Mouse (Mus musculus): Measurements from ENCODE around the gene Zeb2. TPM values are rescaled to one million over a fixed set of nuclear protein-coding genes. Genes with fewer than 3 reads are reported as not detected.
A peak's percentile ranks its signal among the peaks of the same experiment; 100 is the strongest.
"Not testable (repeated sequence)": the region's sequence is repeated elsewhere in the genome, so short reads cannot be mapped to it uniquely, and the experiment has no call there.

Zeb2 gene
- polyA plus RNA-seq, 1 experiment from 2014 or later = 12.3 TPM

GRCm38 (mm10) chr2:45112021-45112747, 5.0 kb downstream of the Zeb2 start:
- peaks cover 27% of the 10 kb centered on the region for H3K4me1 ChIP-seq (replicated peaks)
- H3K9me3 ChIP-seq = no peaks in the 10 kb centered on the region
- H3K36me3 ChIP-seq = no peaks in the 10 kb centered on the region
- H3K27me3 ChIP-seq = peaks cover 61% of the 10 kb centered on the region
- WGBS = 3% methylated on average over 9 of the region's 9 CpGs
- H3K9ac ChIP-seq (replicated peaks) = peak overlapping the region; percentile 57
- peak overlapping the region; percentile 96 for H3K4me2 ChIP-seq
- peak overlapping the region; percentile 14; the same call in 1 of the 2 replicates for H3K27ac ChIP-seq
- no peak for ATAC-seq (ENCODE audit: insufficient number of reproducible peaks, insufficient read depth, low FRiP score, low TSS enrichment, low read depth)
- peak overlapping the region; percentile 82 for H3K4me3 ChIP-seq (replicated peaks)

DNA sequence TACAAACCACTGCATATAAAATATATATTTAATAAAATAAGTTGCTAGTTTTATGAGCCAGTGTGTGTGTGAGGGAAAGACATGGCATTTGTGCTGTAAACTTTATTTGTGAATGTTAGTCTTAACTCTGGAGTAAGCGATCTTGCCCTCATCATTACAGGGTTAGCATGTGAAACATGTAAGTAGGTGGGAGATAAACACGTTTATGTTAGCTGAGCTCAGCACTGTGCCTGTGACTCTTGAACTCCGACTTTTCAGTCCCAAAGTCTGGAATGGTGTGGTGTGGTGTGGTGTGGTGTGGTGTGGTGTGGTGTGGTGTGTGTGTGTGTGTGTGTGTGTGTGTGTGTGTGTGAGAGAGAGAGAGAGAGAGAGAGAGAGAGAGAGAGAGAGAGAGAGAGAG, 5.6 kb downstream of the Zeb2 start:
- peak overlapping the region; percentile 41; the same call in 1 of the 2 replicates for H3K27ac ChIP-seq
- not testable (repeated sequence) for ATAC-seq (ENCODE audit: insufficient number of reproducible peaks, insufficient read depth, low FRiP score, low TSS enrichment, low read depth); H3K36me3 ChIP-seq; H3K9me3 ChIP-seq
- H3K27me3 ChIP-seq = peaks cover 66% of the 10 kb centered on the region
- peak overlapping the region; percentile 82 for H3K4me3 ChIP-seq (replicated peaks)
- 2% methylated on average over 3 of the region's 3 CpGs for WGBS
- H3K4me1 ChIP-seq (replicated peaks) = peaks cover 27% of the 10 kb centered on the region; the same call in 1 of the 2 replicates
- peak overlapping the region; percentile 96 for H3K4me2 ChIP-seq
- H3K9ac ChIP-seq (replicated peaks) = 0 out of 2 replicates have a peak overlapping the region, but pooled peaks have one; percentile 28

GRCm38 (mm10) chr2:45110757-45111411, 6.3 kb downstream of the Zeb2 start:
- no peak for ATAC-seq (ENCODE audit: insufficient number of reproducible peaks, insufficient read depth, low FRiP score, low TSS enrichment, low read depth)
- Histone ChIP-seq H3K27ac (peak overlapping the region; percentile 85; the same call in 1 of the 2 replicates), H3K9ac (replicated peaks) (peak overlapping the region; percentile 93; the same call in 1 of the 2 replicates), H3K36me3 (no peaks in the 10 kb centered on the region), H3K9me3 (no peaks in the 10 kb centered on the region), H3K4me3 (replicated peaks) (peak overlapping the region; percentile 82), H3K4me2 (peak overlapping the region; percentile 96), H3K4me1 (replicated peaks) (peaks cover 22% of the 10 kb centered on the region; the same call in 1 of the 2 replicates), H3K27me3 (peaks cover 70% of the 10 kb centered on the region)
- WGBS = under 1% methylated on average over 20 of the region's 20 CpGs

DNA sequence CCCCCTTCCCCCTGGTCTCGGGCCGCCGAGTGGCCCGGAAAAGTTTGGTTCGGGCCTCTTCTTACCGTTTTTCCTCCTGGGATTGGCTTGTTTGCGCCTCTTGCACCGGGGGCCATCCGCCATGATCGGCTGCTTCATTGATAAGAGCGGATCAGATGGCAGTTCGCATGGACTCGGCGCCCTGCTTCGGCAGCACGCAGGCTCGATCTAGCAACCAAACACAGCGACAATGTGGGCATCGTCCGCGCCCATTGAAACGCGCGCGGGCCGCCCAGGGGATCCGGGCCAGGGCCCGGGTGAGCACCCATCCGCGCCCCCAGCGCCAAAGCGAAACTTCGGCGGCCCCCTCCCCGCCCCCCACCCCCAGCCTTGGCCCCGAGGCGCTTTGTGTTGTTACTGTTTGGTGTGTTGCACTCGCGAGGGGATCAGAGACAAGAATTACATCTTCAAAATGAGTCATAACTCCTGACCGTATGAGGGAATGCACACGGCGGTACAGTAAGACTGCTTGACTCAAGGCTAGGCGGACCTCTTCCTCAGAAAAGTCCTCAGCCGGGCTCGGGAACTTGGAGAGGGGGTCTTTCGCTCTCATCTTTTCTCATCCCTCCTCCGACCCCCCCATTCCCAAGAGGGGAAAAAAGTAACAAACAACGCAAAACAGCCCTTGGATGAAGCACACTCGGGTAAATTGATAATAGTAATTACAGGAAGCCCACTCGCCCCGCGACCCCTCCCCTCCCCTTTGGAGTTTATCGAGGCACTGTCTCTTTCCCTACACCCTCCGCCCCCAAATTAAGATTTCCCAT, 7.0 kb downstream of the Zeb2 start:
- Histone ChIP-seq H3K4me1 (replicated peaks) (peaks cover 18% of the 10 kb centered on the region; the same call in 1 of the 2 replicates), H3K27me3 (peaks cover 74% of the 10 kb centered on the region), H3K9ac (replicated peaks) (peak overlapping the region; percentile 93), H3K4me3 (replicated peaks) (peak overlapping the region; percentile 82), H3K36me3 (no peaks in the 10 kb centered on the region), H3K9me3 (no peaks in the 10 kb centered on the region), H3K4me2 (peak overlapping the region; percentile 96), H3K27ac (peak overlapping the region; percentile 85)
- ATAC-seq (ENCODE audit: insufficient number of reproducible peaks, insufficient read depth, low FRiP score, low TSS enrichment, low read depth) = peak; percentile 35; the same call in 1 of the 2 replicates
- WGBS = under 1% methylated on average over 54 of the region's 54 CpGs

DNA sequence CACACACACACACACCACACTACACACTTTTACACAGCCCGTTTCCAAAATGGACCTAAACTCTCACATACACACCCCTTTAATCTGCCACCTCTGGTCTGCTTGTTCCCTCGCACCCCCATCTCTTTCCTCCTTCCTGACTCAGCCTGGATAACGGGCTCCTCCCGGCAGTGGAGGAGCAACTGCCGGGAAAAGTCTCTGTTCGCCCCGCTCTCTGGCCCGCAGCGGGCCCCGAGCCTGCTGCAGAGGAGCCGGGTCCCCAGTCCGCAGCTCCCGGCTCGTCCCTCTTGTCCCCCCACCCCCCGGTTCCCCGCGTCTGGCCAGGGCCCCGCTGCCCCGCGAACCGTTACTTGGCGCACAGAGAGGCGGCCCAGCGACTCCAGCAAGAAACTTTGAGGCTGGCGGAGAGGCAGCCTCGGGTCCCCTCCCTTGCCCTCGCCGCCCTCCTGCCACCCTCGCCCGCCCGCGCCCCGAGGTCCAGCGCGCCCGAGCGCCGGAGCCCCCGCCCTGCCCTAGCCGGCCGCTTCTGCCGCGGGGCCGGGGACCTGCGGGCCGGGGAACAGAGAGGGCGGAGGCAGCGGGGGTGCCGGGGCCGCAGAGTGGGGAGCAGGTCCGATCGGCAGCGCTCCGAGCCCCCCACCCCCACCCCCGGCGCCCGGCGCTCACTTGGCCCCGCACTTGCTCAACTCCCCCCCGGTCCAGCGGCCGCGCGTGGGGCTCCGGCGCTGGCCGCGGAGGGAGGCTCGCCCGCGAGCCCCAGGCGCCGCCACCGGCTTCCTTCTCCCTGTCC, 7.8 kb downstream of the Zeb2 start:
- 1% methylated on average over 69 of the region's 74 CpGs for WGBS
- ATAC-seq (ENCODE audit: insufficient number of reproducible peaks, insufficient read depth, low FRiP score, low TSS enrichment, low read depth) = no peak
- Histone ChIP-seq H3K4me1 (replicated peaks) (peaks cover 13% of the 10 kb centered on the region; the same call in 1 of the 2 replicates), H3K27me3 (peaks cover 77% of the 10 kb centered on the region), H3K9ac (replicated peaks) (peak overlapping the region; percentile 93), H3K27ac (peak overlapping the region; percentile 85), H3K36me3 (no peaks in the 10 kb centered on the region), H3K4me3 (replicated peaks) (peak overlapping the region; percentile 82), H3K4me2 (peak overlapping the region; percentile 96), H3K9me3 (no peaks in the 10 kb centered on the region)

- H3K4me3 ChIP-seq (replicated peaks) = peak overlapping the region; percentile 82
Observed at GRCm38 (mm10) chr2:45108521-45109091, 8.6 kb downstream of the Zeb2 start.

DNA sequence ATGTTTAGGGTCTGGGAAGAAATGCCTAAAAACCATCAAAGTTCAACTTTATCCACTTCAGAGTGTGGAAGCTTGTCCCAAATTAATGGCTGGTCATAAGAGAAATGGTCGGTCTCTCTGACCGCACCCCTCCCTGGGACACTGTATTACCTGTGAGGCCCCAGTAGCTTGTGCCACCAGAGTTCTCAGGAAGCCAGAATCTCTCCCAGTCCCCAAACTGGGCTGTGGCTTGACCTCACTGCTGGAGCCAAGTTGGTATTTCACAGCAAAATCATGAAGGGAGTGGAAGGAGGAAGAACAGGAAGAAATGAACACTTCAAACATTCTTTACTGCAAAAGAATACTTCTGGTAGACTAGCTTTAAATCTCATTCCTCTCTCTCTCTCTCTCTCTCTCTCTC, 9.6 kb downstream of the Zeb2 start:
- H3K9ac ChIP-seq (replicated peaks) = no peak overlapping the region
- 22% methylated on average over 2 of the region's 2 CpGs for WGBS
- H3K4me3 ChIP-seq (replicated peaks) = no peak overlapping the region
- ATAC-seq (ENCODE audit: insufficient number of reproducible peaks, insufficient read depth, low FRiP score, low TSS enrichment, low read depth) = no peak
- peaks cover 81% of the 10 kb centered on the region for H3K27me3 ChIP-seq
- no peaks in the 10 kb centered on the region for H3K36me3 ChIP-seq
- no peak overlapping the region for H3K27ac ChIP-seq
- peaks cover 9% of the 10 kb centered on the region; the same call in 1 of the 2 replicates for H3K4me1 ChIP-seq (replicated peaks)
- H3K9me3 ChIP-seq = no peaks in the 10 kb centered on the region
- peak overlapping the region; percentile 96 for H3K4me2 ChIP-seq

More at GRCm38 (mm10) chr2:45108521-45109091, 8.6 kb downstream of the Zeb2 start:
- H3K27ac ChIP-seq = no peak overlapping the region
- H3K27me3 ChIP-seq = peaks cover 82% of the 10 kb centered on the region
- peak overlapping the region; percentile 96 for H3K4me2 ChIP-seq
- peak overlapping the region; percentile 93 for H3K9ac ChIP-seq (replicated peaks)
- H3K4me1 ChIP-seq (replicated peaks) = peaks cover 10% of the 10 kb centered on the region; the same call in 1 of the 2 replicates
- no peak; the same call in 1 of the 2 replicates for ATAC-seq (ENCODE audit: insufficient number of reproducible peaks, insufficient read depth, low FRiP score, low TSS enrichment, low read depth)
- no peaks in the 10 kb centered on the region for H3K36me3 ChIP-seq
- no peaks in the 10 kb centered on the region for H3K9me3 ChIP-seq
- 1% methylated on average over 25 of the region's 25 CpGs for WGBS

DNA sequence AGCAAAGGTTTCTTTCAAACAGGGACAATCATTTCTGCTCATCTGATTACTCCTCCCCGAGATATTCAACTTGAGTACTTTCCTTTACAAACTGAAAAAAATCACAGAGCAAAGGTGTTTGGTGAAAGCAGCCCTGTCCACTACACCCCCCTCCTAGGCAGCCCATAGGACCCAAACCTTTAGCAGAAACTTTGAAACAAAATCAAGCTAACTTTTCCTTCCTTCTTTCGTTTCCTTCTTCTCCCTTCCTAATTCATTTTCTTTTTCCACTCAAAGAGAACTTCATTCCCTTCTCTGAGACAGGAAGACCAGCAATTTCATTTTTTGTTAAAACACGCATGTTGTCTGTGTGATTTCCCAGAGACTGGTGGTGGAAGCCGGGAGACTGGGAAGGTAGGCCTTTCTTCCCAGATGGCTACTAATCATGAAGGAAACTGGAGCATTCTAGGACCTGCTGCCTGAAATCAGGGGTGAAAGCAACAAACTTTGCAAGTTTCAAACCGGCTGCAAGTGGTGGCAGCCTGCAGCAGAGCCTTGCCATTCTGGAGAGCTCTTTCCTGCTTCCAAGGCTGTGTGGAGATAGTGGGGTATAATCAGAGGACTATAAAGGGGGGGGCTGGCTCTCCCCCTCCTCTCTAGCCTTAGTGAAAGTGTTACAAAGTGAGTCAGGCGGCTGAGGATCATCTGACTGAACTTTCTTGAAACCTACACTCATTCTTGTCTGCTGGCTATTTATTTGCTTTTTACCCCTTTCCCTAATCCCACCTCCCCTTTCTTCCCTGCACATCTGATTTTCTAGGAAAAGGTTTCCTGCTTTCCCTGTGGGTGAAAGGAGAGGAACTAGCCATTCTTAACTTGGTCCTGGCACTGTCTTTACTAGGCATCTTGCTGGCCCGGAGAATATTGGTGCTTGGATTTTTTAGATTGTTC, 11.0 kb downstream of the Zeb2 start:
- Histone ChIP-seq H3K4me3 (replicated peaks) (no peak overlapping the region), H3K9me3 (no peaks in the 10 kb centered on the region), H3K27me3 (peaks cover 76% of the 10 kb centered on the region), H3K4me1 (replicated peaks) (peaks cover 15% of the 10 kb centered on the region), H3K36me3 (no peaks in the 10 kb centered on the region), H3K27ac (no peak overlapping the region), H3K4me2 (no peak overlapping the region), H3K9ac (replicated peaks) (no peak overlapping the region)
- WGBS = 45% methylated on average over 7 of the region's 7 CpGs
- no peak for ATAC-seq (ENCODE audit: insufficient number of reproducible peaks, insufficient read depth, low FRiP score, low TSS enrichment, low read depth)

DNA sequence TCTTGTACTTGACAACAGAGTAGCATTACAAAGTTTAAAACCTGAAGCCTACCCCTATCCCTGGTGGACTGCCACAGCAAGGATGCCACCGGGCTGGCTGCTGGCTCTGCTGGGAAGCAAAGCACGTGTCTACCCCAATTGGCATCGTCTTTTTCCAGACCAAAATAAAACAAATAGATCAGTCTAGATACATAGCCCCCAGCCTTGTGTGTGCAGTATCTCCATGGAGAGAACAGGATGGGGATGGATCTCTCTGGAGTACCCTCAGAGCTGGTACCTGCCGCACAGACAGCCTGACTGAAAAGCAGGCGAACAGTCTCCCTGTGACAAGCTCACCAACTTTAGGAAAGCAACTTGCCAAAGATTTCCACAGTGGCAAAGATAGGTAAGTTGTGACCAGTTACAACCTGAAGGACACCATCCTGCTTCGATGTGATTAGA, 11.9 kb downstream of the Zeb2 start:
- no peaks in the 10 kb centered on the region for H3K9me3 ChIP-seq
- H3K36me3 ChIP-seq = no peaks in the 10 kb centered on the region
- no peak for ATAC-seq (ENCODE audit: insufficient number of reproducible peaks, insufficient read depth, low FRiP score, low TSS enrichment, low read depth)
- H3K27me3 ChIP-seq = peaks cover 71% of the 10 kb centered on the region
- H3K4me2 ChIP-seq = no peak overlapping the region
- no peak overlapping the region for H3K27ac ChIP-seq
- H3K9ac ChIP-seq (replicated peaks) = no peak overlapping the region
- H3K4me3 ChIP-seq (replicated peaks) = no peak overlapping the region
- WGBS = 65% methylated on average over 6 of the region's 6 CpGs
- H3K4me1 ChIP-seq (replicated peaks) = peaks cover 18% of the 10 kb centered on the region

All from limb, embryonic 12.5 days (tissue).